Mouse (Mus musculus): ENCODE measurements around the gene Naa25.

DNA sequence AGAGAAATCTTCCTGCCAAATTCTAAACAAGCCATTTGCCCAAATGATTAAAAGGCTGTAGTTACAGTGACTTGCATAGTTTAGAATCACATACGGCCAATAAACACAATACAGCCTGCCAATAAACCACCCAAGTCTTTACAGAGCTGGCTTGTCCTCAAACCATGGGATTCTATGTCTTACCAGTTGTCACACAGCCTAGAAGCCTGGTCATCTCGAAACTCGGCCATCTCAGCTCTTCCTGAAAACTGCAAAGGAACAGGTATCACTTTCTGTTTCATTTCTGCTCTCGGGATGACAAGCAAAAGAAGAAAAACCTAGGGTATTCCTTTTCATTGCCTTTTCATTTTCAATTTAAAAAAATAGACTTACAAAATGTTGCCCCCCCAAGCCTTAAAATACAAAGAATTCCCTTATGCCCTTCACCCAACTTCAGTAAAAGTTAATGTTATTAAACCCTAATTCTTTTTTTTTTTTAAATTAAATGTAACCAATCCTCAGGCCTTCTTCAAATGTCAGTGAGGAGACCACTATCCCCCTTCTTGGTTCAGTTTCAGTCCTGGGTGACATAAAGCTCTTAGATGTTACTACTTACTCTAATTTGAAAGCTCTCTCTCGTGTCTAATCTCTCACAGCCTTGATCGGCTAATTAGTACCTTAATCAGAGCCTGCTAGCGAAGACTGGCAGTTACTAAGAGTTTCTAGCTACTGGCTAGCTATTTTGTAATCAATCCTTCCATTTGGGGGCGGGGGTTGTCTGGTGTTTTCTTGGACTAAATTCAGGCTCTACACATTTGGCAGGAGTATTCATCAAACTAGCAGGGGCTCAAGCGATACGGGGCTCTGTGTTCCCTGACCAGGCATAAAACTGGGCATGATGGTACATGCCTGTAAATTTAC, 13.6 kb upstream of the Naa25 start:
- no peak for TF ChIP-seq HCFC1 (IDR thresholded peaks at IDR 0.05; ENCODE audit: borderline replicate concordance, insufficient read depth, low read length)
- TF ChIP-seq MAFK (IDR thresholded peaks at IDR 0.05; ENCODE audit: insufficient read depth, low read depth, low read length): no peak
- TF ChIP-seq CHD2 (IDR thresholded peaks at IDR 0.05; ENCODE audit: low read depth, low read length): no peak
